ENCODE assay signal across 24 mouse cellular contexts in the genomic region with DNA sequence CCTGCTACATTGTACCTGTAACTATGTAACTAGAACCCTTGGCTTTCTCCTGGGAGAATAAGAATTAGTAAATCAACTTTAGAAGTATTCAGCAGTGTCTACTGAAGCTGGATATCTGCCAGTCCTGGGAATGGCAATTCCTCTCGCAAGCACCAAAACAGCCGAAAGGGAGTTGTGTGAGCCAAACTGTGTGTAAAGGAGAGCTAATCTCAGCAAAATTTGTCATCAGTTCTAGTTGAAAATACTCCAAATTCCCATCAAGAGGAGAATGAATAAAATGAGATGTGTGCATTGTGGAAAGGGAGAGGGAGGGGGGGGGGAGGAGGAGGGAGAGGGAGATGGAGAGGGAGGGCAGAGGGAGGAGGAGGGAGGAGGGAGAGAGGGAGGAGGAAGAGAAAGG.
"Had no signal": no experiment of that assay in that cellular context is flagged by ENCODE, and none has a peak within 500 bp of the region (broad histone marks: within the 10 kb centered on the region; RNA-seq: fewer than 3 reads in every experiment).

No protein-coding gene starts in this region.

- H3K4me3 ChIP-seq: kidney, embryonic 15.5 days; limb, embryonic 10.5 days; limb, embryonic 13.5 days; liver, embryonic 12.5 days; liver, embryonic 15.5 days; midbrain, embryonic 12.5 days; midbrain, embryonic 15.5 days; neural tube, embryonic 12.5 days; neural tube, embryonic 15.5 days; stomach, embryonic 15.5 days had no signal

- ATAC-seq: liver, embryonic 12.5 days; lung, postnatal 0 days; midbrain, embryonic 15.5 days had no signal

- H3K27me3 ChIP-seq: kidney, embryonic 15.5 days; limb, embryonic 13.5 days; liver, embryonic 12.5 days; liver, embryonic 15.5 days; midbrain, embryonic 12.5 days; midbrain, embryonic 15.5 days; neural tube, embryonic 12.5 days; neural tube, embryonic 15.5 days; stomach, embryonic 15.5 days had no signal

- H3K4me1 ChIP-seq: kidney, embryonic 15.5 days; limb, embryonic 10.5 days; limb, embryonic 13.5 days; liver, embryonic 12.5 days; liver, embryonic 15.5 days; midbrain, embryonic 12.5 days; neural tube, embryonic 12.5 days; neural tube, embryonic 15.5 days; stomach, embryonic 15.5 days had no signal

- H3K27ac ChIP-seq: kidney, embryonic 15.5 days; limb, embryonic 10.5 days; limb, embryonic 13.5 days; liver, embryonic 12.5 days; liver, embryonic 15.5 days; macrophage; midbrain, embryonic 12.5 days; midbrain, embryonic 15.5 days; neural tube, embryonic 12.5 days; neural tube, embryonic 15.5 days; stomach, embryonic 15.5 days had no signal

- DNase-seq: kidney, adult 11 months; kidney, adult 8-10 months; kidney, postnatal 10 days; kidney, postnatal 36 days; layer of hippocampus, postnatal 36 days; liver; lung, adult 2 months; right cerebral cortex, adult 18-20 months; right cerebral cortex, postnatal 25 days; spleen, adult 18-20 months; thymus, postnatal 14 days; thymus, postnatal 4 days had no signal

- H3K36me3 ChIP-seq: kidney, embryonic 15.5 days; limb, embryonic 10.5 days; limb, embryonic 13.5 days; liver, embryonic 12.5 days; liver, embryonic 15.5 days; midbrain, embryonic 12.5 days; midbrain, embryonic 15.5 days; neural tube, embryonic 12.5 days; neural tube, embryonic 15.5 days; stomach, embryonic 15.5 days had no signal
